Mouse (Mus musculus): ENCODE measurements around the gene Vps53.
A peak's percentile ranks its signal among the peaks of the same experiment; 100 is the strongest.
"Not testable (repeated sequence)": the region's sequence is repeated elsewhere in the genome, so short reads cannot be mapped to it uniquely, and the experiment has no call there.

Vps53 gene

DNA sequence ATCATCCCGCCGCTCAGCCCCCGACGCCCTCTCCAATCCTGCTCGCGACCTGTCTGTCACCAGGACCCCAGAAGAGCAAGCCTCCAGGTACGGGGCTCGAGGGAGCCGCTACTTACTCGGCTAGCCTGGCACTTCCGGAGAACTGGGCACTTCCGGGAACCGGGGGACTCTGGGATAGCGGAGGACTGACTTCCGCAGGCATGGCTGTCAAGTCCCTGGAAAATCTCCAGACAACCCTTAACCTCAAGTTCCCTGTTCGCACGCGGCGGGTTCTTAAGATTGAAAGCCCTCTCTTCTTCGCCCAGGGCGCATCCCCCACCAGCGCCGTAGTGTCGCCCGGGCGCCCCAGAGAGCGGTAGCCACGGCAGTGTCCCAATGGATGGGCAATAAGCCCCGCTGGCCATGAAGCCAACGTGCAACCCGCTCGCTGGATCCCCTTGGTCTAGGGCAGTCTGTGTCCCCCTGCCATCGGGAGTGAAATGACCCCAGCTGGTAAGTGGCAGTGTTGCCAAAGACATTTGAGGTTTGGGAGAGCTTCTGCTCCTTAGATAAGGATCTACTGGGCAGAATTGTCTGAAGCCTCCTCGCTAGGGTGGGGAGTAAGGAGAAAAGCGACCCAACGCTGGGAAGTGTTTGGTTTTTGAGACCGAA, at the start of gene Vps53, which contains the start of gene Fam57a:
Vps53 (minus strand) TSS at position 153 of the 651 bp plus-strand sequence.
Fam57a (plus strand) TSS at position 177 of the 651 bp plus-strand sequence.
- peak; percentile 87 for DNase-seq (ENCODE audit: extremely low read depth, insufficient read length, low spot score)

DNA sequence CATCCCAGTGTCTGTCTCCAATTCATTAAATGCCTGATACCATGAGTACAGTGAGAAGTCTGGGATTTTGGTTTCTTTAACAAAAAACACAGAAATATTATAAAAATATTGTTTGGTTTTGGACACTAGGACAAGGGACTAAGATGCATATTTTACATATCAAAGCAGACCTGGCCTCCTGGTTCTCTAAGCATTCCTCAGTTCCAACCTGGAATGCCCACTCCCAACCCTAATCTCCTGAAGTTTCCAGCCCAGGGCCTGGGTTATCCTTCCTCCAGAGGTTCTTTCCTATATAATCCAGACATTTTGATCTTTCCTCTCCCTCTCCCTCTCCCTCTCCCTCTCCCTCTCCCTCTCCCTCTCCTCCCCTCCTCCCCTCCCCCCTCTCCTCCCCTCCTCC, 45.6 kb upstream of the Vps53 start:
- no peak for DNase-seq (ENCODE audit: extremely low read depth, insufficient read length, low spot score)

DNA sequence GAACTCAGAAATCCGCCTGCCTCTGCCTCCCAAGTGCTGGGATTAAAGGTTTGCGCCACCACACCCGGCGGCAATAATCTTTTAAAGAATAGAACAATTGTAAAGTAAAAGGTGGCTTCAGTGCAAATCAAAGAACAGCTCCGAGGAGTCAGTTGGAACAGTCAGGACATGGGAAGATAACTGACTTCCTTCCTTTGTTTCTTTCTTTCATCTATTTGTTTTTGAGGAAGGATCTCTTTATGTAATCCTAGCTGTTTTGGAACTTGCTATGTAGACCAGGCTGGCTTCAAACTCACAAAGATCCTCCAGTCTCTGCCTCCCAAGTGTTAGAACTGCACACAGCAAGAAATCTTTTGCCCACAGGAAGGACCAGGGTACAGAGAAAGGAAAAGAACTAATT, 45.2 kb upstream of the Vps53 start:
- no peak for DNase-seq (ENCODE audit: extremely low read depth, insufficient read length, low spot score)

DNA sequence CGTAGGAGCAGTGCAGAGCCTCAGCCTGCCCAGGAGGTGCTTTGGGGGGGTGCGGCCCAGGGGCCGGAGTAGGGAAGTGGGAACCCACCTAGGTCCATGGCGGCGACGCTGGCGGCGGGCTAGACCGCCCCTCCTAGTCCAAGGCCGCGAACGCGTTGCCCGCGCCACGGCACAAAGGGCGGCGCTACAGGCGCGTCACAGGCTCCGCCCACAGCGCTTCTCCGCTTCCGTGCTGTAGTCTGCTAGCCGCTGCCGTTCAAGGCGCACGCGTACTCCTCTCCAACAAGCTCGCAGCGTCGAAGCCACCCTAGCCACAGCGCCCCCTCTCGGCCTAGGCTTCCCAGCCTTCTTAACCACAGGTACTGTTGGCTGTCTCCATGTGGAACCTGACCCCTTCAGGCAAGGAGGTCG, 37.9 kb upstream of the Vps53 start, which contains the start of the genes Dbil5 and Gemin4:
Dbil5 (plus strand) TSS at position 219 of the 411 bp plus-strand sequence.
Gemin4 (minus strand) TSS at position 275 of the 411 bp plus-strand sequence.
- DNase-seq (ENCODE audit: extremely low read depth, insufficient read length, low spot score): peak; percentile 99

DNA sequence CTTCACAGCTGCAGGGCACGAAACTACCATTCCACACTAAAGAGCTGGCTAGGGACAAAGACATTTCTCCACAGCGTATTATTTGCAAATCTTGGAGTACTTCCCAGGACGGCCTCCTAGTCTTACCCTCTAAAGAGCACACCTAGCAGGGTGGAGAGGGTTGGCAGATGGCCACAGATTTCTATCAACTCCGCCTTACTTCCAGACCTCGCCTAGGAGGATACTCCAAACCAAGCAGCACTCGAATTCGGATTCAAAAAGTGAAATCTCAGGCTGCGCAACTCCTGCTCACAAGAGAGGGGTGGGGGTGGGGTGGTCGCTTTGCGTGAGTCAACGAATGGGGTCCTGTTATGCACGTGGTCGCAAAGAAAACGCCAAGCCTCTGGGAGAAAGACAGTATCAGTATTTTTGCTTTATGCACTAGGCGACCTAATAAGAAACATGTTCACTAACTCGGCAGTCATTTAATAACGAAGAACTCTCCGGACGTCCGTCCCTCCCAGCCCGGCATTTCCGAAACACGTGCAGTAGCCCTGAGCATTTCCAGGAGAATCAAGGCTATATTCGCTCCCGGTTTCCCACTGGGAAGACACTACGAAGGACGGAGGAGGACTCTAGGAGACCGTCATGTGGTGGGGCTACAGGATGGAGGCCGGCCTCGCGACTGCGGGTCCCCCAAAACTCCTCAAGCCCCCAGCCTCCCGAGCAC, 37.4 kb upstream of the Vps53 start:
- peak; percentile 58 for DNase-seq (ENCODE audit: extremely low read depth, insufficient read length, low spot score)

DNA sequence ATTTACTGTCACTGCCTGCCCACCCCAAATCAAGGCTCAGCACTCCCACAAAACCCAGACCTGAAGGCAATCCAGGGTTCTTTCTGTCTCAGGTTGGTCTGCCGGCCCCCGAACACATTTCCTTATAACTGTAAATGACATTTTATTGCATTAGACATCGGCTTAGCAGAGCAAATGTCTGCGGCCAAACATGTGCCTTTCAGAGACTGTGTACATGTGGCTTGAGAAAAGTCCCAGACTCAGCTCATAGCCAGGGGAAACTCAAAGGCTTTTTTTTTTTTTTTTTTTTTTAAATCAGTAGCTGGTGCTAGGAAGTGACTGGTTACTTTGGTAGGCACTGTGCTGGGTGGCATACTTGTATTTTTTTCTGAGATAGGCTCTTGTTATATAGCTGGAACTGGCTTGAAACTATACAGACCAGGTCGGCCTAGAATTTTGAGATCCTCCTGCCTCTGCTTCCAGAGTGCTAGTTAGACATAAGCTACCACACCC, 36.6 kb upstream of the Vps53 start:
- no peak for DNase-seq (ENCODE audit: extremely low read depth, insufficient read length, low spot score)

DNA sequence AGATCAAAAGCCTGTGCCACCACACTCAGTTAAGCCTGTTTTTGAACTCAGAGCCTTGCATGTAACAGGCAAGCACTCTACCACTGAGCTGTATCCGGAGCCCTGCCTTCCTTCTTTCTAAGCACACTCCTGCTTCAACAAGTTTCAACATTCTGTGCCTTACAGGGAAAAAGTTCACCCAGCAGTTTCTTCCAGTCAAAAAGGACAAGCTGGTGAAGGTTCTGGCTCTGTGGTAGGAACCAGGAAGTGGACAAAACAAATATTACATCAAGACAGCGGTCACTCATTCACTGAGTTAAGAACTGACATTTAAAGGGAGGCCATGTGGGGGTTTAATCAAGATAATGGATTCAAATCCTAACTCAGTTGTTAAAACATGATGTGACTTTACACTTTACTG, 35.6 kb upstream of the Vps53 start:
- DNase-seq (ENCODE audit: extremely low read depth, insufficient read length, low spot score): no peak

DNA sequence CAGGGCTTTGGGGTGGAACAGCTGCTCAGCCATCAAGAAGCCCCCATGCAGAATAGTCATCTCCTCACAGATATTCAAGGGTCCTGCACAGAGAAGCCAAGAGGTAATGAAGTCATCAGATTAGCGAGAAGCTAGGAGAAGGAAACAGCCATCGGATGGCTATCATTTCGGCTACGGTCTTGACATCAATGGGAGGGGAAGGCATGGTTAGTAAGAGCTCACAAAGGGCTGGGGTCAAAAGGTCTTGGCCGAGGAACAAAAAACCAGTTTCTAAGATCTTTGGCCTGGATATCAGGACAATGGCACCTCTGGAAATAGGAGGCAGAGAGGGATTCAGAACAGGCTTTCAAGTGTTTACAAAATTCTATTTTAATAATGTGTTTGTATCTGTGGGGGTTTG, 34.4 kb upstream of the Vps53 start:
- DNase-seq (ENCODE audit: extremely low read depth, insufficient read length, low spot score): no peak

DNA sequence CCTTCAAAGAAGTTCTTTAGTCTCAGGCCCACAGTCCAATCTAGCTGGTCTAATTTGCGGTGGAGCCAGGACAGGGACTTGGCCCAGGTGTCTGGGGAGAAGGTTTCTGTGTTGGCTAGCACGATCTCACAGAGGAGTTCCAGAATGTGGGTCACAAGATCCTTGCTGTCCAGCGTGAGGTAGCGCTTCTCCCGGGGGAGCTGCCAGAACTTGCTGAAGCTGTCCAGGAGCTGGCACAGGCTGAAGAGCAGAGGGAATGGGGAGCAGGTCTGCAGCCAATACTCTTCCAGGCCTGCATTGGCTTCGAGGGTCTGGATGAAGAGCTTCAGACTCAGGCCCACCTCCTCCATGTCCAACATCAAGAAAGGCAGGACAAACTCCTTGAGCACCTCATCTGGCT, 32.1 kb upstream of the Vps53 start:
- not testable (repeated sequence) for DNase-seq (ENCODE audit: extremely low read depth, insufficient read length, low spot score)

DNA sequence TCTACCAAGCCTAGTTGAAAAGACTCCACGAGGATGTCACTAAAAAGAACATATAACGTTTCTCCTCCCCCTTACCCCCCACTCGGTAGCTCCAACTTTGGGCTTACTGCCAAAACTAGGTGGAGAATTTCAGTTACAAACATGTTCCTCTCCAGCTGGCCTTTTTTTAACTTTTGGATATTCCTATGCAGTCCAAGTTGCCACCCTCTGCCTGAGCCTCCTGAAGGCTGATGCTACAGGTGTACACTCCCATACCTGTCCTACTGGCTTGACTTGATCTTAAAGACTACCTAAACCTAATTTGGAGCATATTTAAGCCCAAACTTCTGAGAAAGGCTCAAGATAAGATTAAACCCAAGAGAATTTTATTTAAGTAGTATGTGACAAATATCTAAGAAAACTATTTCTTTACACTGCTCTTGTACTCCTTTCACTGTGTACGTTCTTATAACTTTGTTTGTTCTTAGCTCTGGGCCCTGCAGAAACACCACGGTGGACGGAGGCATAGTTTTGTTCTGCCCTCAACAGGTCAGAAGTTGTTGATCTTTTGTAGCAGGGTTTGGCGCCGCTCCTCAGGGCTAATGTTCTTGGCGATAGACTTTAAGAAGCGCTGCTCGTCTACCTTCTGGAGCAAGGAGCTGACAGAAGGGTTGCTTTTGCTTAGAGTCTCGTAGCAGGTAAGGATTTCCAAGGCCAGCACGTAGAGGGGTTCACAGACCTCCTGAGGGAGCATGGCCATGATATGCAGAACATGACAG, 31.0 kb upstream of the Vps53 start:
- DNase-seq (ENCODE audit: extremely low read depth, insufficient read length, low spot score): no peak

DNA sequence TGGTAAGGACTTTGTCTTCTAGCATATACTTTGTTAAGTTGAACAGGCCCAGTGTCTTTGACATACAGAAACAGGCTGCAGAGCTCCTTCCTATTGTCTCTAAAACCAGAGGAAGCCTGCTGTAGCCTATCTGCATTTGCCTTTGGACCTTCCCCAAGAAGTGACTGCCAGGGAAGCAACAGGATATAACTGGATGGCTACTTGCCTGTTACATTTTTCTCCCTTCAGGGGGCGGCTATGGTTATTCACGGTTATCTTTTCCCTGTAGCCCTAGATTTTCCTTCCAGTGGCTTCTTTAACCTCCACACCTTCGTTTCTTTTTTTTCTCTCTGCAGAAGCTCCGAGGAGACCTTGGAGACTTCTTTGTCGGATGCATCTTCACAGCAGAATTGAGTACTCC, 27.3 kb upstream of the Vps53 start:
- no peak for DNase-seq (ENCODE audit: extremely low read depth, insufficient read length, low spot score)

DNA sequence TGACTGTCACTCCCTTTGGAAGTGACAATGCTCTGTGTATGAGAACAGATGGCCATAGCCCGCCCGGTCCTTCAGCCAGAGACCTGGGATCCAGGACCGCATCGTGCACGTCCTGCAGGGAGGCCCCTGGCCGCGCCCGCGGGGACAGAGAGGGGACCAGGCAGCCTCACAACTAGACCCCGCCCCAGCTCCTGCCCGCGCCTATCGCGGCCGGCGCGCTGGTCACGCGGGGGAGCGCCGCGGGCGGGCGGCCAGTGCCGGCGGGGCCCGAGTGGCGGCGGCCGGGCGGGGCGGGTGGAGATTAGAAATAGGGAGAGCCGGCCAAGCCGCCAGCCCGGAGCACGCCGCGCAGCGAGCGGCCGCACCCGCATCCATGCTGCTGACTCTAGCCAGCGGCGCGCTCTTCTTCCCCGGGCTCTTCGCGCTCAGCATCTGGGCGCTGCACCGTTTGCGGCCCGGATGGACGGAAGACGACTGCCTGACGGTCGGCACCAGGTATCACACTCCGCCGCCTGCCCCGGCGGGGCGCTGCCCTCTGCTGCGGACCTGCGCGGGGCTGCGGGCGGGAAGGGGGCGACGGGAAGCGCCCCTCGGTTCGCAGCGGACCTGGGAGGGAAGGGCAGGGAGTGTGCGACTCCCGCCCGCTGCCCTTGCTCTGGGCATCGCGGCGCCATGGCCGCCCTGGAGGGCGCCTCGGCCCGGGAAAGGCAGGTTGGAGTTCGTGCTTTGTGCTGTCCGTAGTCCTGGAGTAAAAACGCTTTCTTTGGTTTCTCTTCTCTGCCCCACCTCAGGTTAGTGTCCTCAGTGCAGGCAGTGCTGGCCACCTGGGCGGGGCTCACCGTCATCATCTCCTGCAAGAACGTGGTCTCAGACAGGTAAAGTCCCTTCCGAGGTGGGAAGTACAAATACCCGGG, 22.6 kb upstream of the Vps53 start:
- peak; percentile 86 for DNase-seq (ENCODE audit: extremely low read depth, insufficient read length, low spot score)

DNA sequence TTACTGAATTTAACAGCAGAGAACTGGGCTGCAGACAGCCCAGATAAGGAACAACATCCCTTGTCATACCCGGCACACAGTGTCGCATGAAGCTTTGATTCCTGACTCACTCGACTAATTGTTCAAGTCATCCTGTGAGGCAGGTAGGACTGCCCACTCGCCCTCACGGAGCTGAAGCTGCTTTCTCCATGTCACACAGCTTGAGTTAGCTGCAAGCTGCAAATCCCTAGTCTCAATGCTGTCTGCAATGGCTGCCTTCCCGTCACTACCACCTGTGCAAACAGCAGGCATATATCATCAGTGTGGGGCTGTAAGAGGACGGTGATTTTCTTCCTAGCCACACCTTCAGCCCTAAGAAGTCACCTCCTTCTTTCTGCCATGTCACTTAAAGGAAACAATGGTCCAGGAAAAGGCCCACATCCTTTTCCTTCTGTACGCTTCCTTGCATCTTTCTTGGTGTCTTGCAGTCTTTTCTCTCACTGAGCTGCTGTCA, 17.6 kb upstream of the Vps53 start:
- no peak for DNase-seq (ENCODE audit: extremely low read depth, insufficient read length, low spot score)

DNA sequence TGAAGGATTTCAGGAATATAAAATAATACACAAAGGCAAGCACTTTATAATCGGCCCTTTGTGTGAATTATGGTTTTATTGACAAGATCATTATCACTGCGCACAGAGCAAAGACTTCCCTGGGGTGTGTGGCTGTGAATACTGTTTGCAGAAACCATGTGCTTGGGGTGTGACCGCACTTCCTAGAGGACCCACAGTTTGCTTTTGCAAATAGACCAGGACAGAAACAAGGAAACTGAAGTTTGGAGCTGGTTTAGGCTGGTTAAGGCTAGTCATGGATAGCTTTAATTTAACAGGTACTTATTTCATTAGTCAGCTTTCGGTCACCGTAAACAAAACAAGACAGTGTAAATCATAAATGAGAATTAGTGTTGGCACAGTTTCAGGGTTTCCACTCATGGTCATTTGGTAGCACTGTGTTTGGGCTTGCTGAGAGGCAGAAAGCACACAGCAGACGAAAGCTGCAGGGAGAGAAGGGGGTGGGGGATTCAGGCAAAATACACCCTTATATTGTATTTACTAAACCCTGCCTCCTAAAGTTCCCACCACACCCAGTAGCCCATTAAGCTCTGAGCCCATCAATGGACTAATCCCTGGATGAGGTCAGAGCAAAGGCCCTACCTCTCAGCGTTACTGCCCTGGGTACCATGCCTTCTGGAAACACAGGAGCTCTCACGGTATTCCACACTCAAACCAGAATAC, 17.0 kb upstream of the Vps53 start:
- no peak for DNase-seq (ENCODE audit: extremely low read depth, insufficient read length, low spot score)

DNA sequence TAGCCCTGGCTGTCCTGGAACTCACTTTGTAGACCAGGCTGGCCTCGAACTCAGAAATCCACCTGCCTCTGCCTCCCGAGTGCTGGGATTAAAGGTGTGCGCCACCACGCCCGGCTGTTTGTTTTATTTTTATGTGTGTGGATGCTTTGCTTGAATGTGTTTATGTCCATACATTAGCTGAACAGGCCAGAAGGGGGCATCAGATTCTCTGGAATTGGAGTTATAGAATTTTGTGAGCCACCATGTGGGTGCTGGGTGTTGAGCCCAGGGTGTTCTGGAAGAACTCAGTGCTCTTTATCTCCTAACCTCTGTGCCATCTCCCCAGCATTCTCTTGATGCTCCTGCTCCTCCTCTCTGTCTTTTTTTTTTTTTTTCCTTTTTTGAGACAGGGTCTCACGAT, 7.5 kb upstream of the Vps53 start:
- DNase-seq (ENCODE audit: extremely low read depth, insufficient read length, low spot score): no peak

DNA sequence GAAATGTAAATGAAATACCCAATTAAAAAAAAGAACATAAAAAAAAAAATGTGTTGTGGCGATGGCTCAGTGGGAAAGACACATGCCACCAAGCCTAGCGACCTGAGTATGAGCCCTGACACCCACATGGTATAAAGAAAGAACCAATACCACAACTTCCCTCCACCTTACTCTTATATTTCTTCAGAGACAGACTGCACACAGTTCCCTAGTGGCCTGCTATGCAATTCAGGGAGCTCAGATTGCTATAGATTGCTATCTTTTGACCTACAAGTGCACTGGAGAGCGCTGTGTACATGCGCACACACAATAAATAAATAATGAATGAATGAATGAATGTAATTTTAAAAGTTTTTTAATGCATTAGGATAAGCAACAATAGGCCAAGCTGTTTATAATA, 4.3 kb upstream of the Vps53 start:
- no peak for DNase-seq (ENCODE audit: extremely low read depth, insufficient read length, low spot score)

DNA sequence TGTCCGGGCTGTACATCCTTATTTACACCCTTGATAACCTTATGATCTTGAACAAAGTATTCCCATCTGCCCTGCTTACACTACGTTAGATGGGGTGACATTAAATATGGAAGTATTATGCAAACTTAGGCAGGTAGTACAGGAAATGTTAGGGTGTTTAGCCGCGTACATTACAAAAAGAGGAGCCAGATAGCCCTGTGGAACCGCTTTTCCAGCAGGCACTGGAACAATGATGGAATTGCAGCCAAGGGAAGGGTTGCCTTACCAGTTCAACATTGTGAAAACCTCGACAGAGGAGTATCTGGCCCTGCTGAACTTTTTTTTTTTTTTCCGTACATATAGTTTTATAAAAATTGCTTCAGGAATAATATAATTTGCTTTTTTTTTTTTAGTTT, 696 bp upstream of the Vps53 start:
- no peak for DNase-seq (ENCODE audit: extremely low read depth, insufficient read length, low spot score)

DNA sequence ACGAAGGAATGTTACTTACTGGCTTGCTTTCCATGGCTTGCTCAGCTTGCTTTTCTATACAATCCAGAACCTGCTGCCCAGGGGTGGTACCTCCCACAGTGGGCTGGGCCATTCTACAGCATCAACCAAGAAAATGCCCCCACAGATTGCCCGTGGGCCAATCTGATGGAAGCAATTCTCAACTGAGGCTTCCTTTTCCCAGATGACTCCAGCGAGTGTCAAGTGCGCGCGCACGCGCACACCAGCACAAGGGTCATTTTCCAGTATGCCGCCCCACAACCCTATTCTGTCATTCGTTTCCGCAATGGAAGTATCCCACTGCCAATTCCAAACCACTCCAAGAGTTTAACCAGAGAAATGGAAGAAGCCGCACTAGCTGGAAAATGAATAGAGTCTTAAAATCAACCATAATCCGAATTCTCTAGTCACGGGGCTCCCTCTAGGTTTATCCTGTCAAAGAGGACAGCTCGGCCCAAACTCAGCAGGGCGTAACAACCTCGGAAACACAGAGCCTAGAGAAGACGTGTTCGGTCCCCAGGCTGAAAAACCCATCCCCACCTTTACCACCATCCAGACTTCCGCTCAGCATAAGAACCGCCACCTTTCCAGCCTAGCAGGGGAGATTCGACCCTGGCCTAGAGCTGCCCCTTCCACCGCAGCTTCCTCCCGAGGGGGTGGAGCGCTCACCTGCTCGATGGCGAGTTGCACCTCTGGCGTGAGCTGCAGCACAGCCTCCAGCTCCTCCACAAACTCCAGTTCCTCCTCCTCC, 537 bp downstream of the Vps53 start:
- peak; percentile 42 for DNase-seq (ENCODE audit: extremely low read depth, insufficient read length, low spot score)

DNA sequence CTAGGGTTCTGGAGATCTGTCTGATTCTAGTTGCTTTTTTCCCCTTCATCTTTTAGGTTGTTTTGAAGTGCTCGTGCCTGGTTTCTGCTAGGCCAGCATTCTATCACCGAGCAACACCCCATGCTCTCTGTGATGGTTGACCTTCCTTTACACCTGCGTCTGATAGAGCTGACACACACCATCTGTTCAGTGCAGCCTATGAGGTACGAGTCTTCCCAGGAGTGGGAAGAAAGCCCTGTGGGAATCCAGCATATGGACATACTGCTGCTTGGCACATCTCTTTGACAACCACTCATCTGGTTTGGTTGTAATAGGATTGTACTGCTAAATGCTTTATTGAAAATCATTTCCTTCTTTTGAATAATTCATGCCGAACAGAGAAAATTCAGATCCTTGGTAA, 9.2 kb downstream of the Vps53 start:
- no peak for DNase-seq (ENCODE audit: extremely low read depth, insufficient read length, low spot score)
